Mouse (Mus musculus) heart, postnatal 4 days (tissue): ENCODE data around the gene Mcmbp. TPM values are rescaled to one million over a fixed set of nuclear protein-coding genes. Genes with fewer than 3 reads are reported as not detected.

Experiments
- DNase-seq: peaks from one replicate; pipeline ENCODE4 v3.0.0; 2021
- total RNA-seq, 2 experiments: library from RNA; stranded (reverse); gene quantifications; 2 replicates each; pipeline ENCODE4 v1.2.3; 2021

The Mcmbp gene
- total RNA-seq: 10 to 100 TPM; 43.8 to 45.7 TPM

- peak; percentile 98 for DNase-seq
Measured at GRCm38 (mm10) chr7:128740334-128740733, at the start of gene Mcmbp. Gene Mcmbp, minus strand, starts transcription at chr7:128740495.

- DNase-seq: no peak
Measured at GRCm38 (mm10) chr7:128790045-128790444, 49.8 kb upstream of the Mcmbp start.

GRCm38 (mm10) chr7:128781846-128782245 lies 41.6 kb upstream of the Mcmbp start:
- DNase-seq: no peak

GRCm38 (mm10) chr7:128779305-128779704 lies 39.0 kb upstream of the Mcmbp start:
- DNase-seq: peak; percentile 66

DNA sequence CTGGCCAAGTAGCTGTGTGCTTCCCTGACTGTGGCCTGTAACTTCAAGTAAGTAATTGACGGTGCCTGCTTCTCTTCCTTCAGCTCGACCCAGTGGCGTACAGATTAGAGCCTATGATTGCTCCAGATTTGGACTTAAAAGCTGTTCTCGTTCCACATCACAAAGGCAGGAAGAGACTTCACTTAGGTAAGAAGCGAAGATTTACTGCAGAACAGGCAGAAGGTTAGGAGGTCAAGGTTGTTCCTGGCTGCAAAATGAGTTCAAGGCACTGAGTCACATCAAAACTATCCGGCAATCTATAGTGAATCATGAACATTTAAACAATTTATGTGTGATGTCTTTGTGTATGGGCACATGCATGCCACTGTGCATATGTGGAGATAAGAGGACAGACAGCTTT lies 36.9 kb upstream of the Mcmbp start:
- no peak for DNase-seq

DNA sequence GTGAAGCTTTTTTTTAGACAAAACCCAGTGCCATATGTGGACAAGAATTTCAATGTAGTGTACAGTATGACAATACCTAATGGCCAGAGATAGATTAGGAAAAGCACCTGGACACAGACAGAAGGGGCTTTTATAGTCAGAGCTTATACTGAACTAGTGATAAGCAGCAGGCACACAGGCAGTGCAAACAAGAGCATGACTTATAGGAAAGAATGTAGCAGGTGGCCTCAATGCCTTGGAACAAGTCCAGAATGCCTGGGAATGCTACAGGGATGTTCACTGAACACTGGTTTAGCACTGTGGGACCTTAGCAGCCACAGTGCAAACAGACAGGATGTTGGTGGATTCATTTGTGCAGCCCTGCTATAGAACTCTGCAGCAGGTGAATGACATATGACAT lies 26.4 kb upstream of the Mcmbp start:
- DNase-seq: peak; percentile 20

DNA sequence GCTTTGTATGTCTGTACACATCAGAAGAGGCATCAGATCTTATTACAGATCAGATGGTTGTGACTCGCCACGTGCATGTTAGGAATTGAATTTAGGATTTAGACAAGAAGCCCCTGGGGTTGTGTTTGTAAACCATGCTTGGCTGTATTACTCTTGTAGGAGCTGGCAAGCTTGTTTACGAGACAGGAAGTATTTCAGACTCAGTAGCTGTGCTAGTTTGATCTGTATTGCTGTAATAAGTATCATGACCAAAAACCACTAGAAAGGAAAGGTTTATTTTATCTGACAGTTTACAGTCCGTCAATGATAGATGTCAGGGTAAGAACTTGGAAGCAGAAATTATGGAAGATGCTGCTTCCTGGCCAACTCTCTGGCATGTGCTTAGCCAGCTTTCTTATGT lies 18.7 kb upstream of the Mcmbp start:
- DNase-seq: no peak

- no peak for DNase-seq
Measured at GRCm38 (mm10) chr7:128755396-128755795, 15.1 kb upstream of the Mcmbp start.

DNA sequence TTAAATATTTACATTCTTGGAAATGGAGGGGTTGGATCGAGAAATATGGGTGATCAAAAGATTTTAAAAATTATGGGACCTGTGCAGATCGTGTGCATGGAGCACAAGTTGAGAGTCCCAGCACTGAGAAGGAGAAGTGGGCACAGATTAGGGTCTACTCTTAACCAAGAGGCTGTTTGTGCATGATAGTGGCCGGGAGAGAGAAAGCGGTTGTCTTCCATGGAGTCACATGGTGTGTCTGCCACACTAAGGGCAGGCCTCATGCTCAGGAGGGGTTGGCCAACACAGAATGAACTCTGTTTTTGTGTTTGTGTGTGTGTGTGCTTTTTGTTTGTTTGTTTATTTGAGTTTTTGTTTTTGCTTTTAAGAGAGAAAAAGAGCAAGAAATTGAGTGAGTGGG lies 11.7 kb upstream of the Mcmbp start:
- DNase-seq: no peak

DNA sequence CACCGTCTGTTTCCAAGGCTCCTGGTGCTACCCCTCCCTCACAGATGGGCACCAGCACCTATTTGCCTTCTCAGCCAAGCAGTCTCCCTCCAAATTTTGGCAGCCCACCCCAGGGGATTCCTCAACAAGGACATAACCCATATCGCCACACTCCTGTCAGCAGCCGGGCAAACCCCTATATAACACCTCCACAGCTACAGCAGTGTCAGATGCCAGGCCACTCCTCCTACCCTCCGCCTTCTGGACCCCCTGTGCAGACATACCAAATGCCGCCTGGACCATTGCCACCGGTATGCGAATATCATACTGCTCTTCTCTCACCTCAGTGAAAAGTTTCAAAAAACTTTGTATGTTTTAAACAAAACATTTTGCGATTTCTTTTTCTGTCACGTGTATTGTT lies 10.0 kb upstream of the Mcmbp start:
- peak; percentile 47 for DNase-seq

DNA sequence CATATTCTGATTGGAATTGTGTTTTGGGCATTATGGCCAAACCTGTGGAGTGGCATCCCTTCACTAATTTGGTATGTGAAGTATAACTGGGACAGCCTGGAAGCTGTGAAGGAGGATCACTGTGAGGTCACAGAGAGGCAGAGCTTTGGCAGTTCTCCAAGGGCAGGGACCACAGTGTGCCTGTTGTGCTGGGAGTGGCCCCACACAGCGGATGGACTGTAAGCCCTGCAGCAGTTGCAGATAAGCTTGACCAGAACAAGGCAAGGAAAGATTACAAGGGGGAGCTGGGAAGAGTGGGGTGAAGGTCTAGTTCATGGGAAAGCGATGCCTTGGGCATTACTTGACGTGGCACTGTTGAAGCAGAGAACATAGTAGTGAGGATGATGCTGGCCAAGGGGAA lies 8.5 kb upstream of the Mcmbp start:
- DNase-seq: peak; percentile 85

DNA sequence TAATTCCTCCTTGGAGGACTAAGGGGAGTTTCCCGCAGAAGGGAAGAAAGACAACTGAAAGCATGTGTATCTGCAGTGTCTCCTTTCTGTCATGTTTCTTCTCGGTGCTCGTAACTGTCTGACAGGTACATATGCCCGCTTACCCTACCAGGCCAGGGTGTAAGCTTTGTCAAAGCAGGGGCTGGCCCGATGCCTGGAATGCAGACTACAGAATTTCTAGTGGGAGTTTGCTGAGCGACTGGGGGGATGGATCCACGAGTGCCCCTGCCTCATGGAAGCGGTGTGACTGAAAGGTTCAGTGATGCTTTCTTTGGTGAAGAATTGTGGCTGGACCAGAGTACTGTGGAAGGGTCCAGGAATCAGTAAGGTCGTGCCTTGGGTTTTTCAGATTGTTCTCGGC lies 5.9 kb upstream of the Mcmbp start:
- DNase-seq: no peak

DNA sequence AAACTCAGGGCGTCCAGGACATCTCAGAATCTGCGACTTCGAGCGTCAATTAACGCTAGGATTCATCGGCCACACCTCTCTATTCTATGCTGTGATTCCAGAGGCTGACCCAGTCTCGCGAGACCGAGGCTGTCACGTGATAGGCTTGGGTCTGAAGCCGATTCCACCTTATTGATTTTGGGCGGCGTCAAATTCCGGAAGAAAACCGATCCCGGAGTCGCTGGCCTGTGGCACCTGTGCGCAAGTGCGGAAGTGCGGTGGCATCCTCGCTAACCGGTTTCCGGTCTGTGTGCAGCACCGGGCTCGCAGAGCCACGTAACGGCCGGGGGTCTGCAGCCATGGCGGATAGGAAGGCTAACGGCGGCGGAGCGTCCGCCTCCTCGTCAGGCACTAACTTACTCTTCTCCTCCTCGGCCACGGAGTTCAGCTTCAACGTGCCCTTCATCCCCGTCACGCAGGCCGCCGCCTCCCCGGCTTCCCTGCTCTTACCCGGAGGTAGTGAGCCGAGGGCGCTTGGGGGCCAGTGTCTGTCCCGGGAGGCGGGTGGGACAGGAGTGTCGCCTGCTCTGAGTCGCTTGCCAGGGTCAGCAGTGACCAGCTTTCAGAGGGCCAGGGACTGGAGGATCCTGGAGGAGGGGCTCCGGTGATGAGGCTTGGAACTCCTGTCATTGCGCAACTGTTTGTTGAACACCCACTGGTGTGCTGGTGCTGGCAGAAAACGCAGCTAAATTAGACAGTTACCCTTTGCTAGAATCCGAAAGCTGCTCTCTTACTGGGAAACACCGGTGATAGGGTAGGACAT lies 4.6 kb upstream of the Mcmbp start, which contains the start of gene Sec23ip:
Gene Sec23ip, plus strand, starts transcription at position 260 of the 802 bp plus-strand sequence.
- DNase-seq: peak; percentile 98

GRCm38 (mm10) chr7:128743898-128744297 lies 3.6 kb upstream of the Mcmbp start:
- DNase-seq: no peak

GRCm38 (mm10) chr7:128739462-128740277 lies 625 bp downstream of the Mcmbp start:
- DNase-seq: peak; percentile 59

DNA sequence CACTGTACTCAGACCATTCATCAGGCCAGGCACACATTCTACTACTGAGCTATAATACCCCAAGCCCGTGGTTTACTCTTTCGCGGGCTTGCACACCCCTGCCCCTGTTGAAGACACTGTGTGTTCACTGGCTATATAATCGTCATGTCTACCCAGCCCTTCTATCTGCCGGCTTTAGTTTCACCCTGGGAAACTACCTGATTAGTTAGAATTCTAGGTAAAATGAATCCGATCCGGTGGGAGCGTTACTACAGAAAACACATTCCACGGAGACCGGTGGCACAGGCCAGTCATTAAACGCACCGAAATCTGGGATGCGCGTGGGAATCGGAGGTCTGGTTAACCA lies 1.2 kb downstream of the Mcmbp start:
- DNase-seq: no peak

- no peak for DNase-seq
Measured at GRCm38 (mm10) chr7:128738041-128738440, 2.3 kb downstream of the Mcmbp start.

- no peak for DNase-seq
Measured at GRCm38 (mm10) chr7:128731585-128731984, 8.7 kb downstream of the Mcmbp start.

GRCm38 (mm10) chr7:128728738-128729137 lies 11.6 kb downstream of the Mcmbp start:
- no peak for DNase-seq

GRCm38 (mm10) chr7:128727701-128728100 lies 12.6 kb downstream of the Mcmbp start:
- no peak for DNase-seq

GRCm38 (mm10) chr7:128726999-128727398 lies 13.3 kb downstream of the Mcmbp start:
- no peak for DNase-seq

DNA sequence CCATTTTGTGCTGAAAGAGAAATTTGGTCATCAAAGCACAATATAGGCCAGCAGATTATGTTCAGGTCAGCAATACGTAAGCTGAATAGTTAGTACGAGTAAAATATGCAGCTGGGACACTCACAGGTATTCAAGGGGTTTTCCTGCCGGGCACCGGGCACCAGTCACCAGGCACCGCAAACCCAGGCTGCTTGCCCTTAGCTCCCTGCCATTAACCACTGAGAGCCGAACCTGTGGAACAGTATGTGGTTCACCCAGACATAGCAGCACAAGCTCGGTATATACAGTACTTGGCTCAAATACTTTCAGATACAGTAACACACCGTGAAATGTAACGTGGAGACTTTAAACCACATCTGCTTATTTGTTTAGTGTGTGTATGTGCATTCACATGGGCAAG lies 15.1 kb downstream of the Mcmbp start:
- no peak for DNase-seq

- peak; percentile 75 for DNase-seq
Measured at GRCm38 (mm10) chr7:128724761-128725160, 15.5 kb downstream of the Mcmbp start.

DNA sequence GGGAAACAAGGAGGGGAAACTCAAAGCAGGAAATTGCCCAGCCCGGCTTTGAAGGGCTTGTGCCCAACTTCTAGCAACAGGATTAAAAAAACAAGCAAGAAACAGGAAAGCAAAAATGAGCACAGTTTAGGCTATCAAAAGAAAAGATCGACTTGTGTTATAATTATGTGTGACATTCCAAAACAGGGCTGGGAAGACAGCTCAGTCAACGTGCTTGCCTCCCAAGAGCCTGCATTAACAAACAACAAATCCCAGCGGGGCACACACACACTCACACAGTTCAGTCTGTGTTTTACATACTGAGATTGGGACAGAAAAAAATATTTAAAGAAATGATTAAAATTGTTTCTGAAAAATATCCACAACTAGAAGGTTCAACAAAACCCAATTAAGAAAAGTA lies 22.3 kb downstream of the Mcmbp start:
- DNase-seq: no peak
